Mouse (Mus musculus) brain, embryonic 14.5 days (tissue): ENCODE measurements at regions not wholly inside any gene's neighbourhood (a gene's known extent, or its start where the extent isn't known, plus 50 kb on each side); places are given as distances from the start of the nearest gene placed in this dataset.

Experiments used
- CTCF ChIP-seq: fragments of 200-500 bp; IDR thresholded peaks from 2 replicates; pipeline ENCODE4 v1.5.1; 2012; ENCODE audit warnings: inconsistent platforms, mild to moderate bottlenecking, moderate library complexity, borderline replicate concordance; ENCODE audit not compliant: insufficient read depth, insufficient read length; ENCODE audit errors: extremely low read depth
- POLR2A ChIP-seq: fragments of 200-500 bp; IDR thresholded peaks from 2 replicates; pipeline ENCODE4 v1.6.1; 2012; ENCODE audit warnings: mild to moderate bottlenecking, inconsistent platforms, borderline replicate concordance; ENCODE audit not compliant: poor library complexity, insufficient read depth, insufficient read length, severe bottlenecking; ENCODE audit errors: extremely low read depth

GRCm38 (mm10) chr2:107202474-107202858, 88.0 kb upstream of the Kcna4 start:
- TF ChIP-seq CTCF (no peak), POLR2A (no peak)
